Mouse (Mus musculus): ENCODE results near the gene Slc22a12. TPM values are rescaled to one million over a fixed set of nuclear protein-coding genes. Genes with fewer than 3 reads are reported as not detected.

Slc22a12 gene
- polyA plus RNA-seq, 1 experiment from 2014 or later = 0.11 TPM

- Histone ChIP-seq H3K9me3 (replicated peaks; ENCODE audit: control insufficient read depth, low read length, poor library complexity, severe bottlenecking) (no peaks in the 10 kb centered on the region), H3K4me1 (ENCODE audit: control insufficient read depth, insufficient read depth, low read length) (peaks cover 23% of the 10 kb centered on the region), H3K36me3 (ENCODE audit: control insufficient read depth, insufficient read depth, low read length) (peaks cover 25% of the 10 kb centered on the region), H3K4me2 (ENCODE audit: low read length) (no peak overlapping the region), H3K27ac (ENCODE audit: low read length) (no peak overlapping the region), H3K4me3 (ENCODE audit: low read depth, low read length) (no peak overlapping the region), H3K9ac (ENCODE audit: low read depth, low read length) (no peak overlapping the region), H3K27me3 (ENCODE audit: control insufficient read depth, insufficient read depth, low read depth, low read length) (no peaks in the 10 kb centered on the region)
- no peak for ATAC-seq
- WGBS = 60% methylated on average over 8 of the region's 8 CpGs
Measured at GRCm38 (mm10) chr19:6516153-6516552, 26.7 kb downstream of the Slc22a12 start.

GRCm38 (mm10) chr19:6515448-6515847 lies 27.4 kb downstream of the Slc22a12 start:
- no peak for ATAC-seq
- Histone ChIP-seq H3K4me2 (ENCODE audit: low read length) (no peak overlapping the region), H3K4me3 (ENCODE audit: low read depth, low read length) (no peak overlapping the region), H3K27ac (ENCODE audit: low read length) (no peak overlapping the region), H3K27me3 (ENCODE audit: control insufficient read depth, insufficient read depth, low read depth, low read length) (no peaks in the 10 kb centered on the region), H3K9me3 (replicated peaks; ENCODE audit: control insufficient read depth, low read length, poor library complexity, severe bottlenecking) (no peaks in the 10 kb centered on the region), H3K4me1 (ENCODE audit: control insufficient read depth, insufficient read depth, low read length) (peaks cover 23% of the 10 kb centered on the region), H3K9ac (ENCODE audit: low read depth, low read length) (no peak overlapping the region), H3K36me3 (ENCODE audit: control insufficient read depth, insufficient read depth, low read length) (peaks cover 20% of the 10 kb centered on the region)
- 67% methylated on average over 5 of the region's 5 CpGs for WGBS

GRCm38 (mm10) chr19:6514940-6515339 lies 27.9 kb downstream of the Slc22a12 start:
- no peak for ATAC-seq
- H3K27ac ChIP-seq (ENCODE audit: low read length) = no peak overlapping the region
- no peak overlapping the region for H3K4me3 ChIP-seq (ENCODE audit: low read depth, low read length)
- H3K36me3 ChIP-seq (ENCODE audit: control insufficient read depth, insufficient read depth, low read length) = peaks cover 24% of the 10 kb centered on the region
- H3K4me1 ChIP-seq (ENCODE audit: control insufficient read depth, insufficient read depth, low read length) = peaks cover 23% of the 10 kb centered on the region
- no peaks in the 10 kb centered on the region for H3K27me3 ChIP-seq (ENCODE audit: control insufficient read depth, insufficient read depth, low read depth, low read length)
- 86% methylated on average over 6 of the region's 6 CpGs for WGBS
- H3K9ac ChIP-seq (ENCODE audit: low read depth, low read length) = no peak overlapping the region
- no peaks in the 10 kb centered on the region for H3K9me3 ChIP-seq (replicated peaks; ENCODE audit: control insufficient read depth, low read length, poor library complexity, severe bottlenecking)
- no peak overlapping the region for H3K4me2 ChIP-seq (ENCODE audit: low read length)

GRCm38 (mm10) chr19:6513389-6514139 lies 29.3 kb downstream of the Slc22a12 start:
- Histone ChIP-seq H3K4me3 (ENCODE audit: low read depth, low read length) (no peak overlapping the region), H3K27ac (ENCODE audit: low read length) (no peak overlapping the region), H3K9ac (ENCODE audit: low read depth, low read length) (no peak overlapping the region), H3K4me2 (ENCODE audit: low read length) (no peak overlapping the region), H3K27me3 (ENCODE audit: control insufficient read depth, insufficient read depth, low read depth, low read length) (no peaks in the 10 kb centered on the region), H3K36me3 (ENCODE audit: control insufficient read depth, insufficient read depth, low read length) (peaks cover 29% of the 10 kb centered on the region), H3K4me1 (ENCODE audit: control insufficient read depth, insufficient read depth, low read length) (peaks cover 13% of the 10 kb centered on the region), H3K9me3 (replicated peaks; ENCODE audit: control insufficient read depth, low read length, poor library complexity, severe bottlenecking) (no peaks in the 10 kb centered on the region)
- 6% methylated on average over 15 of the region's 15 CpGs for WGBS
- ATAC-seq = no peak

GRCm38 (mm10) chr19:6510546-6510945 lies 32.3 kb downstream of the Slc22a12 start:
- Histone ChIP-seq H3K27me3 (ENCODE audit: control insufficient read depth, insufficient read depth, low read depth, low read length) (no peaks in the 10 kb centered on the region), H3K4me2 (ENCODE audit: low read length) (no peak overlapping the region), H3K36me3 (ENCODE audit: control insufficient read depth, insufficient read depth, low read length) (peaks cover 35% of the 10 kb centered on the region), H3K4me3 (ENCODE audit: low read depth, low read length) (no peak overlapping the region), H3K4me1 (ENCODE audit: control insufficient read depth, insufficient read depth, low read length) (peaks cover 5% of the 10 kb centered on the region; the same call in 1 of the 2 replicates), H3K9me3 (replicated peaks; ENCODE audit: control insufficient read depth, low read length, poor library complexity, severe bottlenecking) (no peaks in the 10 kb centered on the region), H3K27ac (ENCODE audit: low read length) (no peak overlapping the region), H3K9ac (ENCODE audit: low read depth, low read length) (no peak overlapping the region)
- ATAC-seq = no peak
- WGBS = 89% methylated on average over 2 of the region's 2 CpGs

- Histone ChIP-seq H3K27ac (ENCODE audit: low read length) (no peak overlapping the region), H3K36me3 (ENCODE audit: control insufficient read depth, insufficient read depth, low read length) (peaks cover 41% of the 10 kb centered on the region), H3K4me2 (ENCODE audit: low read length) (no peak overlapping the region), H3K4me3 (ENCODE audit: low read depth, low read length) (no peak overlapping the region), H3K27me3 (ENCODE audit: control insufficient read depth, insufficient read depth, low read depth, low read length) (no peaks in the 10 kb centered on the region), H3K4me1 (ENCODE audit: control insufficient read depth, insufficient read depth, low read length) (peaks cover 6% of the 10 kb centered on the region; the same call in 1 of the 2 replicates), H3K9me3 (replicated peaks; ENCODE audit: control insufficient read depth, low read length, poor library complexity, severe bottlenecking) (no peaks in the 10 kb centered on the region), H3K9ac (ENCODE audit: low read depth, low read length) (no peak overlapping the region)
- ATAC-seq = no peak
- 83% methylated on average over 10 of the region's 10 CpGs for WGBS
Measured at GRCm38 (mm10) chr19:6509881-6510280, 33.0 kb downstream of the Slc22a12 start.

GRCm38 (mm10) chr19:6507393-6507792 lies 35.4 kb downstream of the Slc22a12 start:
- 46% methylated on average over 10 of the region's 10 CpGs for WGBS
- peaks cover 39% of the 10 kb centered on the region for H3K36me3 ChIP-seq (ENCODE audit: control insufficient read depth, insufficient read depth, low read length)

GRCm38 (mm10) chr19:6504656-6505045 lies 38.2 kb downstream of the Slc22a12 start:
- Histone ChIP-seq H3K9ac (ENCODE audit: low read depth, low read length) (peak overlapping the region; percentile 66; the same call in 1 of the 2 replicates), H3K4me2 (ENCODE audit: low read length) (peak overlapping the region; percentile 91; the same call in 1 of the 2 replicates), H3K27ac (ENCODE audit: low read length) (peak overlapping the region; percentile 85; the same call in 1 of the 2 replicates), H3K4me1 (ENCODE audit: control insufficient read depth, insufficient read depth, low read length) (peaks cover 47% of the 10 kb centered on the region), H3K36me3 (ENCODE audit: control insufficient read depth, insufficient read depth, low read length) (peaks cover 26% of the 10 kb centered on the region; the same call in 1 of the 2 replicates), H3K27me3 (ENCODE audit: control insufficient read depth, insufficient read depth, low read depth, low read length) (no peaks in the 10 kb centered on the region), H3K4me3 (ENCODE audit: low read depth, low read length) (no peak overlapping the region), H3K9me3 (replicated peaks; ENCODE audit: control insufficient read depth, low read length, poor library complexity, severe bottlenecking) (no peaks in the 10 kb centered on the region)
- no peak for ATAC-seq
- WGBS = 93% methylated on average over 12 of the region's 12 CpGs

More at GRCm38 (mm10) chr19:6507393-6507792, 35.4 kb downstream of the Slc22a12 start:
- Histone ChIP-seq H3K4me1 (ENCODE audit: control insufficient read depth, insufficient read depth, low read length) (peaks cover 28% of the 10 kb centered on the region), H3K27ac (ENCODE audit: low read length) (no peak overlapping the region), H3K27me3 (ENCODE audit: control insufficient read depth, insufficient read depth, low read depth, low read length) (no peaks in the 10 kb centered on the region), H3K4me2 (ENCODE audit: low read length) (no peak overlapping the region), H3K9me3 (replicated peaks; ENCODE audit: control insufficient read depth, low read length, poor library complexity, severe bottlenecking) (no peaks in the 10 kb centered on the region), H3K9ac (ENCODE audit: low read depth, low read length) (no peak overlapping the region), H3K4me3 (ENCODE audit: low read depth, low read length) (no peak overlapping the region)
- no peak for ATAC-seq

GRCm38 (mm10) chr19:6503926-6504655 lies 38.7 kb downstream of the Slc22a12 start:
- 42% methylated on average over 15 of the region's 16 CpGs for WGBS
- H3K4me3 ChIP-seq (ENCODE audit: low read depth, low read length) = no peak overlapping the region
- peaks cover 23% of the 10 kb centered on the region; the same call in 1 of the 2 replicates for H3K36me3 ChIP-seq (ENCODE audit: control insufficient read depth, insufficient read depth, low read length)
- peaks cover 47% of the 10 kb centered on the region for H3K4me1 ChIP-seq (ENCODE audit: control insufficient read depth, insufficient read depth, low read length)
- H3K4me2 ChIP-seq (ENCODE audit: low read length) = peak overlapping the region; percentile 91; the same call in 1 of the 2 replicates
- peak overlapping the region; percentile 66 for H3K9ac ChIP-seq (ENCODE audit: low read depth, low read length)
- H3K27ac ChIP-seq (ENCODE audit: low read length) = peak overlapping the region; percentile 85
- H3K9me3 ChIP-seq (replicated peaks; ENCODE audit: control insufficient read depth, low read length, poor library complexity, severe bottlenecking) = no peaks in the 10 kb centered on the region
- H3K27me3 ChIP-seq (ENCODE audit: control insufficient read depth, insufficient read depth, low read depth, low read length) = no peaks in the 10 kb centered on the region
- no peak for ATAC-seq

Measured in midbrain, embryonic 16.5 days (tissue).